Mouse (Mus musculus): ENCODE data around the gene Abhd6. TPM values are rescaled to one million over a fixed set of nuclear protein-coding genes. Genes with fewer than 3 reads are reported as not detected.

Gene Abhd6
- polyA plus RNA-seq, 1 experiment from 2014 or later, result 36.1 TPM

DNA sequence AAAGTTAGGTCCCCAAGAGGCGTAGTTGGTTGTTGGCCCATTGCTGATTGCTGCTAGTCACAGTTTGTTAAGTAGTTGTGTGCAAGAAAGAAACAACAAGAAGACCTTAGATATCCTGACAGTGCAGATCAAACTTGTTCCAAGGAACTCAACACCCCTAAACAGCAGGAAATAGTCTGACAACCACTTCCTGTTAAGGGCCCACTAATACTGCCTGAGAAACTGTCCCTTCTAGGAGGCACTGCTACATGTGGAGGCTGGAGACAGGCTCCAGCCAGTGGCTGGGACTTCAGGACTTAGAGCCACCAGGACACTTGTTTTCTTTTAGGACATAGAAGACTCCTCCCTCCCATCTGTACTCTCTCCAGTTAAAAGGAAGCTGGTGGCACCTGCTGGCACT lies 25.2 kb upstream of the Abhd6 start:
- WGBS, result 90% methylated on average over 1 of the region's 1 CpGs
- Histone ChIP-seq H3K9ac (no peak overlapping the region), H3K4me3 (no peak overlapping the region)

DNA sequence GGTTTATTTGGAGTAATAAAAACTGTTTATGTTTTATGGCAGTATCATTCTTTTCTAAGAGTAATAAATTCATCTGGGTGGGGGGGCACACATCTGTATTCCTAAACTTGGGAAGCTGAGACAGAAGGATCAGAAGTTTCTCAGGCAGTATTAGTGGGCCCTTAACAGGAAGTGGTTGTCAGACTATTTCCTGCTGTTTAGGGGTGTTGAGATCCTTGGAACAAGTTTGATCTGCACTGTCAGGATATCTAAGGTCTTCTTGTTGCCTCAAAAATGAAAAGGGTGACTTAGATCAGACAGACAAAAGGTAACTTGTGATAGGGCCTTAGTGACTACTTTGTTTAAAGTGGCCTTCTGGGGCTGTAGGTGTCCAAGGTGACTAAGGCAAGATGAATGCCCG lies 24.5 kb upstream of the Abhd6 start:
- no peak for ATAC-seq (ENCODE audit: low FRiP score, low read depth)
- Histone ChIP-seq H3K4me2 (no peak overlapping the region), H3K27me3 (no peaks in the 10 kb centered on the region), H3K27ac (replicated peaks) (no peak overlapping the region), H3K36me3 (no peaks in the 10 kb centered on the region), H3K9ac (no peak overlapping the region), H3K9me3 (no peaks in the 10 kb centered on the region), H3K4me1 (replicated peaks) (no peaks in the 10 kb centered on the region), H3K4me3 (no peak overlapping the region)
- 95% methylated on average over 1 of the region's 1 CpGs for WGBS

More for the DNA sequence above, 25.2 kb upstream of the Abhd6 start:
- no peak for ATAC-seq (ENCODE audit: low FRiP score, low read depth)
- no peaks in the 10 kb centered on the region for H3K27me3 ChIP-seq
- no peak overlapping the region for H3K27ac ChIP-seq (replicated peaks)
- H3K9me3 ChIP-seq, result no peaks in the 10 kb centered on the region
- H3K4me2 ChIP-seq, result no peak overlapping the region
- H3K36me3 ChIP-seq, result no peaks in the 10 kb centered on the region
- no peaks in the 10 kb centered on the region for H3K4me1 ChIP-seq (replicated peaks)

DNA sequence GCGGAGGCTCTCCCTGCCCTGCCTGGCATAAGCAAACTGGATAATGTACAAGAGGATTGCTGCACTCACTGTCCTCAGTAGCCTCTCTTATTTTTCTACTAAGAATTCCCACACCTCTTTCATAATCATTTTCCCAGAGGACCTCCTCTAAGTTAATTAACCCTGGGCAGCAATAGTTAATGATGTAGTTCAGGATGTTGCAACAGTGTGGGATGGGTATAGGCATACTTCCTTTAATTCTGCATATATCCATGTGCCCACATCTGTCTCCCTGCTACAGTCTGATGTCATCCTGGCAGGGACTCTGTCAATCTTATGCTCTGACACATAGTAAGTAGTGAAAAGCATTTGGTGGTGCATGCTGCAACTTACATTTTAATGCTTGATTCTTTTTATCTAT lies 21.5 kb upstream of the Abhd6 start:
- whole genome bisulfite sequencing, result 95% methylated on average over 1 of the region's 1 CpGs
- Histone ChIP-seq H3K9ac (no peak overlapping the region), H3K9me3 (no peaks in the 10 kb centered on the region), H3K27me3 (no peaks in the 10 kb centered on the region), H3K36me3 (no peaks in the 10 kb centered on the region), H3K4me1 (replicated peaks) (no peaks in the 10 kb centered on the region), H3K4me2 (no peak overlapping the region), H3K4me3 (no peak overlapping the region), H3K27ac (replicated peaks) (no peak overlapping the region)
- no peak for ATAC-seq (ENCODE audit: low FRiP score, low read depth)

DNA sequence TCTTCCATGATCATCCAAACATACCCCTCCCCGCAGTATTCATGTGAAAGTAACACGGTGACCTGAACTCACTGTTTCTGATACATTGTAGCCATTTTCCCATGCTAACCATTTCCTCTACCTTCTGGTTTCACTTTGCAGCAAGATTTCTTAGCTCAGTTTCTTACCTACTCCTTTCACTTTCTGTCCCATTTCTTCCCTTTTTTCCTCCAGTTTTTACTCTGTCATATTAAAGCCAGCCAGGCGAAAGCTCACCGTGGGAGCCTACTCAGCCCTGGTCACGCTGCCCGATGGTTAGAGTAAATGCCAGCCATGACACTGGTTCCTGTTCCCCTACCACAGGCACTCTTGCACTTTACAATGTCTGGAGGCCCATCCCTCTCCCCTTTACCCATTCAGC lies 15.8 kb upstream of the Abhd6 start:
- no peak overlapping the region for H3K4me3 ChIP-seq
- 92% methylated on average over 6 of the region's 6 CpGs for WGBS

DNA sequence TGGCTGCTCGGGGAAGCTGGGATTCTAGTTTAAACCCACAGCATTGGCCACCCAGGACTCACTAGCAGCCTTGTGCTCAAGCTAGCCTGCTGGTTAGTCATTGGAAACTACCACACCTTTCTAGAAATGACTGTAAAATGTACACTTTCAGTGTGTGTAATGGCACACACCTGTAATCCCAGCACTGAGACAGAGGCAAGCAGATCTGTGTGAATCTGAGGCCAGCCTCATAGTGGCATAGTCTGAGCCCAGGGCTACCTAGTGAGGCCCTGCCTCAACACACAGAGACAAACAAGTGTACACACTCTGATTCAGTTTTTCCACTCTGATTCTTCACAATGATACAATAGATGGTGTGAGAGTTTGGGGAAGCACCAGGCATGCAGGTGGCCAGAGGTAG lies 13.3 kb upstream of the Abhd6 start:
- Histone ChIP-seq H3K4me1 (replicated peaks) (no peaks in the 10 kb centered on the region), H3K27ac (replicated peaks) (no peak overlapping the region), H3K27me3 (no peaks in the 10 kb centered on the region), H3K36me3 (no peaks in the 10 kb centered on the region), H3K4me2 (no peak overlapping the region), H3K4me3 (no peak overlapping the region), H3K9ac (no peak overlapping the region), H3K9me3 (no peaks in the 10 kb centered on the region)
- ATAC-seq (ENCODE audit: low FRiP score, low read depth), result no peak
- 65% methylated on average over 1 of the region's 1 CpGs for WGBS

More for the DNA sequence above, 15.8 kb upstream of the Abhd6 start:
- H3K4me2 ChIP-seq, result no peak overlapping the region
- H3K36me3 ChIP-seq, result no peaks in the 10 kb centered on the region
- H3K9ac ChIP-seq, result no peak overlapping the region
- ATAC-seq (ENCODE audit: low FRiP score, low read depth), result no peak
- H3K4me1 ChIP-seq (replicated peaks), result no peaks in the 10 kb centered on the region
- H3K9me3 ChIP-seq, result no peaks in the 10 kb centered on the region
- no peaks in the 10 kb centered on the region for H3K27me3 ChIP-seq
- no peak overlapping the region for H3K27ac ChIP-seq (replicated peaks)

DNA sequence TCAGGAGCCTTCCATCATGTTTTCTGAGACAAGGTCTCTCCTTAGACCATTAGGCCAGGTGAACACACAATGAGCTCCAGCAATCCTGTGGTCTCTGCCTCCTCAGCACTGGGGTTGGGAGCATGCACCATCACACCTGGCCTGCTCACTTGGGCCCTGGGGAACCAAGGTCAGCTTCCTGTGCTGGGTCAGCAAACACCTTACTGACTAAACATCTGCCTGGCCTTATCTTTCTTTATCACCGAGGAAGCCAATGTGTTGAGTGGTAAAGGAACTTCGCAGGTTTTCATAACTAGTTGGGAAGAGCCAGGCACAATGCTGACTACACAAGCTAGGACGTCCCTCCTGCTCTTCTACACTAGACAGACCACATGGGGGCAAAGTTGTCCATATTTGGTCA lies 12.7 kb upstream of the Abhd6 start:
- H3K36me3 ChIP-seq, result no peaks in the 10 kb centered on the region
- H3K4me1 ChIP-seq (replicated peaks), result no peaks in the 10 kb centered on the region
- H3K27me3 ChIP-seq, result no peaks in the 10 kb centered on the region
- ATAC-seq (ENCODE audit: low FRiP score, low read depth), result no peak
- no peaks in the 10 kb centered on the region for H3K9me3 ChIP-seq
- 84% methylated on average over 3 of the region's 3 CpGs for WGBS
- H3K9ac ChIP-seq, result no peak overlapping the region
- no peak overlapping the region for H3K27ac ChIP-seq (replicated peaks)
- no peak overlapping the region for H3K4me3 ChIP-seq
- H3K4me2 ChIP-seq, result no peak overlapping the region

DNA sequence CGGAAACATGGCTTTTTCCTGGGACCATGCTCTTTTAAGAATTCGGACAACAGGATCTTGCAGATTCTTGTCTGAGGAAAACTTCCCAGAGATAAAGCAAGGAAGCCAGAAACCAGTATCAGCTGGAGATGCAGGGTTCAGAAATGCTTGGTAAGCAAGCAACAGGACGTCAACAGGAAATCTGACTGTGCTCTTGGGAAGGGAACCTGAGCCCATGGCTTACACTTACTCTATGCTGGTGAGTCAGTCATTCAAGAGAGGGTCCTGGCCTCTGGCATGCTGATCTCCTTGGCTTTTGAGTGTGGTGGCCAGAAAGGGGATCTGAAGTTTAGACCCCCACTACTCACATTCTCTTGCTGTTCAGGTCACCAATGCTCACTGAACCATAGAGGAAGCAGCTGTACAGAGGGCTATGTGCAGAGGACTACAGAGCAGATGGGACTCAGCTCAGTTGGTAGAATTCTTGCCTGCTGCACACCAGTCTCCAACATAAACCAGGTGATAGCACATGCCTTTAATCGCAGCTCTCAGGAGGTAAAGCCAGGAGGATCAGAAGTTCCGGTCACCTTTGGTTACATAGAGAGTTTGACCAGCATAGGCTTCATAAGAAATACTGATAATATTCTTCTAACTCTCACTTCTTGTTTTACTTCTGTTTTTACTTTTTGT lies 11.5 kb upstream of the Abhd6 start:
- Histone ChIP-seq H3K36me3 (no peaks in the 10 kb centered on the region), H3K27me3 (no peaks in the 10 kb centered on the region), H3K9me3 (no peaks in the 10 kb centered on the region), H3K4me2 (no peak overlapping the region), H3K4me3 (no peak overlapping the region), H3K9ac (no peak overlapping the region), H3K27ac (replicated peaks) (no peak overlapping the region), H3K4me1 (replicated peaks) (no peaks in the 10 kb centered on the region)
- no peak for ATAC-seq (ENCODE audit: low FRiP score, low read depth)
- 79% methylated on average over 5 of the region's 5 CpGs for WGBS

DNA sequence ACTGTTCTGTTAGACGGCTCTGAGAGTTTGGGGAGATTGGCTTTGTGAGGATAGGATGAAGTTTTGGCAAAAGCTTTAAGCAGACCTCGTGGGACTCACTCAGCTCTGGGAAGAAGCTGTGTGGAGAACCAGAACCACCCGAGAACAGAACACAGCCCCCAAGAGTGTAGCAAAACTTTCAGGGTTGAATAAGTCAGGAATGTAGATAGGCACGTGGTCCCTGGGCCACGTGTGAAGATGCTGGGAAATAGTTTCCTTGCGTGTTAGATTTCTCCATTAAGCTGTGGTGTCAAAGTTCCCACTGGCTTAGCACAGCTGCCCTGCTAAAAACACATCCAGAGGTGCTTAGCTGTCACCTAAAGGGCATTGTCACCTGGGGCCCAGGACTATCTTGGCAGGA lies 10.5 kb upstream of the Abhd6 start:
- H3K9ac ChIP-seq, result no peak overlapping the region
- no peaks in the 10 kb centered on the region for H3K9me3 ChIP-seq
- 0 out of 2 replicates have a peak, but pooled peaks cover 4% of the 10 kb centered on the region for H3K4me1 ChIP-seq (replicated peaks)
- H3K4me3 ChIP-seq, result no peak overlapping the region
- H3K4me2 ChIP-seq, result no peak overlapping the region
- H3K36me3 ChIP-seq, result no peaks in the 10 kb centered on the region
- ATAC-seq (ENCODE audit: low FRiP score, low read depth), result no peak
- 84% methylated on average over 6 of the region's 6 CpGs for WGBS
- H3K27me3 ChIP-seq, result no peaks in the 10 kb centered on the region
- H3K27ac ChIP-seq (replicated peaks), result no peak overlapping the region

DNA sequence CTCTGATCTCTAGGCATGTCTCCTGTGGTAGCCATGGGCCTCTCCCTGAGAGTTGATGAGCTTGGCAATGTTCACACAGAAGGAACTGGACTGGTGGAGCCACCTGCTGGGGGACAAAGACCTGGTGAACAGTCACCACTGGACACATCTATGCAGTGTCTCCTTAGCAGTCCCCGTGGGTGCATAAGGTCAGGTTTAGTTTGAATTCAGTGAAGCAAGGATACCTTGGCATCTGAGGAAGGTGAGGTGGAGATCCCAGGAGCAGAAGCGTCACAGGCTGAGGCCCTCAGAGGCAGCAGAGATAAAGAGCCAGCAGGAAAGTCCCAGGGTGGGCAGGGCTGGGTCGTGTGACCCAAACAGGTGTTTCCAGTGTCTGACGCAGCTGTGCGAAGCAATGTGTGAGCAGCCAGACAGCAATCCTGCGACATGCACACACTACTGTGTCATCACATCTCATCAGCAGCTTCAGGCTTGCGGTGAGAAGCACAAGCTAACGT lies 8.4 kb upstream of the Abhd6 start, which contains the start of gene Dnase1l3:
Dnase1l3 (minus strand) TSS at position 303 of the 497 bp plus-strand sequence.
- H3K4me3 ChIP-seq, result no peak within 1 kb of the TSS
- no peak within 1 kb of the TSS for H3K4me2 ChIP-seq
- no peak for ATAC-seq (ENCODE audit: low FRiP score, low read depth)
- no peak within 1 kb of the TSS for H3K27ac ChIP-seq (replicated peaks)
- no peak within 1 kb of the TSS for H3K9ac ChIP-seq
- H3K9me3 ChIP-seq, result no peaks in the 10 kb centered on the region
- peaks cover 7% of the 10 kb centered on the region; the same call in 1 of the 2 replicates for H3K27me3 ChIP-seq
- 76% methylated on average over 8 of the region's 8 CpGs for WGBS
- H3K36me3 ChIP-seq, result no peaks in the 10 kb centered on the region
- H3K4me1 ChIP-seq (replicated peaks), result 0 out of 2 replicates have a peak, but pooled peaks cover 6% of the 10 kb centered on the region

DNA sequence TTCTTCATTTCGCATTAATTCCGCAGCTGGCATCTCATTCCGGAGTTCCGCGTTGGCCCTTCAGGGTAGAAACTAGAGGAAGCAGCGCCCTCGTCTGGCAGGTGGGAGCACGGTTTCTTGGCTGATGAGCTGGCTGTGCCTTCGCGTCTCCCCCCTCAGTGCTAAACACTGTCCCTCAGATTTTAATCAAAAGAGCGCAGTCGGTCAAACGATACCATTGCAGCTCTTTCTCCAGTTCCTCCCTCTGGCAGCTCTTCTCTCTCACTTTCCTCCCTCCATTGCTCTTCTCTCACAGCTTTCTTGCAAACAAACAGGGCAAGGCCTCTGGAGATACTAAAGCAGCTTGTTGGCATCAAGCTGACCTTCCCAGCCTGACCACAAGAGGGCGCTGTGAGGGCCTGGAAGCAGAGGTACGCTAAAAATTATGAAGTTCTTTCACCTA lies 5.4 kb upstream of the Abhd6 start:
- no peak overlapping the region for H3K27ac ChIP-seq (replicated peaks)
- WGBS, result 3% methylated on average over 15 of the region's 15 CpGs
- 0 out of 2 replicates have a peak overlapping the region, but pooled peaks have one; percentile 3 for H3K4me3 ChIP-seq
- H3K4me1 ChIP-seq (replicated peaks), result peaks cover 9% of the 10 kb centered on the region
- H3K36me3 ChIP-seq, result no peaks in the 10 kb centered on the region
- peak overlapping the region; percentile 41 for H3K4me2 ChIP-seq
- no peak overlapping the region for H3K9ac ChIP-seq
- H3K27me3 ChIP-seq, result peaks cover 27% of the 10 kb centered on the region
- ATAC-seq (ENCODE audit: low FRiP score, low read depth), result peak; percentile 69
- no peaks in the 10 kb centered on the region for H3K9me3 ChIP-seq

DNA sequence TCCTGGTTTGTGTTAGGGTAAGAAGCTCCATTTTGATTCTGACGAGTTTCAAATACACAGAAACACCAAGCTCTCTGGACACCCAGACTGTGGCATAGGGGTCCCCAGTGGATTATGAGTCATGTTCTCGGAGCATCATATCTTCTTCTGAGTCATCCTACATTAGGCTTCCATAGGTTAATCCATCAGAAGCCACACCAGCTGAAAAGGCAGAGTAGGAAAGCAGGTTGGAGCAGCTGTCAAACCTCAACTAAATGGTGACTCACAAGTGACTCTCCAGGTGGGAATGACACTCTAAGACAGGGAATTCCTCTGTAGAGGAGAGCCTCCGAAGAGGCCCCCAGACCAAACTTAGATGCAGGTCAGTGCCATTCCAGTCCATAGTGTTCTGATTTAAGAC lies 3.7 kb upstream of the Abhd6 start:
- H3K9me3 ChIP-seq, result no peaks in the 10 kb centered on the region
- 88% methylated on average over 3 of the region's 3 CpGs for WGBS
- H3K27me3 ChIP-seq, result peaks cover 27% of the 10 kb centered on the region
- no peak for ATAC-seq (ENCODE audit: low FRiP score, low read depth)
- H3K27ac ChIP-seq (replicated peaks), result no peak overlapping the region
- H3K36me3 ChIP-seq, result no peaks in the 10 kb centered on the region
- no peak overlapping the region for H3K9ac ChIP-seq
- no peak overlapping the region for H3K4me3 ChIP-seq
- no peak overlapping the region for H3K4me2 ChIP-seq
- peaks cover 18% of the 10 kb centered on the region for H3K4me1 ChIP-seq (replicated peaks)

DNA sequence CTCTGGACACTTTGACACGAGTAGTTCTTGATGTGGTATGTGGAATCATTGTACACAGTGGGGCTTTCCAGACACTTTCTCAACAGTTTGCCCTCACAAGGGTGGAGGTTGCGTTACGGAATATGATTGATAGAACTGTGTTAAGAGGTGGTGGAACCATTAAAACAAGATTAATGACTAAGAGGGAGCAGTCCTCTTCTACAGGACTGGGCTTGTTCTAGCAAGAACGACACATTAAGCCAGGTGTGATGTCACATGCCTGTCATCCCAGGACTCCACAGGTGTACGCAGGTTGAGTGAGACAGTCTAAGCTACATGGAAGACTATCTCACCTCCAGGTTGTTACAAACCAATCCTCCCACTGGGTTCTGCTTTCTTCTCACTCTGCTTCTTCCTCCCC lies 3.3 kb upstream of the Abhd6 start:
- WGBS, result 88% methylated on average over 5 of the region's 5 CpGs
- Histone ChIP-seq H3K9me3 (no peaks in the 10 kb centered on the region), H3K4me3 (no peak overlapping the region), H3K4me2 (no peak overlapping the region), H3K9ac (no peak overlapping the region), H3K36me3 (no peaks in the 10 kb centered on the region), H3K27me3 (peaks cover 27% of the 10 kb centered on the region), H3K4me1 (replicated peaks) (peaks cover 22% of the 10 kb centered on the region), H3K27ac (replicated peaks) (no peak overlapping the region)
- ATAC-seq (ENCODE audit: low FRiP score, low read depth), result no peak

DNA sequence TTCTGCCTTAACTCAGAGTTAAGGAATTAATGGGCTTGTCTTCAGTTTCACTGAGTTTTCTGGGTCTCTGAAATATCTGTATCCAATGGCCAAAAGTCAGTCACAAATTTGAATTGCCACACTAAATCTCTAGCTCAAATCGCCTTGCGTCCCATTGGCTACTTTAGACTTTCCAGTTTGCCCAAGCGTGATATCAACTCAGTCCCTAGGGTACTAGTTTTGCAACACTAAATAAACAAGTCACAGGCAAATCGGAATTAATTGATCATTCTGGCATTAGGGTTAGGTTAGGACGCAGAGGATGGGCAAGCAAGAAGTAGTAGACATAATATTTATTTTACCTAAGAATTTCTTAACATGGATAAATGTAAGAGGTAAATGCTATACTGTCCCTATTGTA lies 2.5 kb upstream of the Abhd6 start:
- H3K9ac ChIP-seq, result no peak overlapping the region
- H3K9me3 ChIP-seq, result no peaks in the 10 kb centered on the region
- no peaks in the 10 kb centered on the region for H3K36me3 ChIP-seq
- no peak overlapping the region for H3K4me2 ChIP-seq
- H3K4me1 ChIP-seq (replicated peaks), result peaks cover 25% of the 10 kb centered on the region
- peaks cover 27% of the 10 kb centered on the region for H3K27me3 ChIP-seq
- no peak for ATAC-seq (ENCODE audit: low FRiP score, low read depth)
- no peak overlapping the region for H3K27ac ChIP-seq (replicated peaks)
- 85% methylated on average over 5 of the region's 5 CpGs for WGBS
- H3K4me3 ChIP-seq, result no peak overlapping the region

Measured in hindbrain, embryonic 15.5 days (tissue).